Mouse (Mus musculus) lung, adult 10 weeks (tissue): ENCODE data around the gene Herc1. TPM values are rescaled to one million over a fixed set of nuclear protein-coding genes. Genes with fewer than 3 reads are reported as not detected.

Source experiments
- polyA plus RNA-seq: library from polyadenylated mRNA; stranded (reverse); fragments of 350-450 nt; fragmentation: Illumina TruSeq; extraction: RNeasy Lipid Tissue Mini Kit (QIAGEN cat#74804); gene quantifications from one replicate; pipeline ENCODE4 v1.2.3, GENCODE M21; 2014; ENCODE audit warnings: low read depth, low replicate concordance; ENCODE audit not compliant: insufficient read depth

Gene Herc1
- polyA plus RNA-seq, result 5.4 TPM

GRCm38 (mm10) chr9:66349860-66350787, at the start of gene Herc1:
TSS of gene Herc1 (plus strand) at chr9:66350450.

GRCm38 (mm10) chr9:66514256-66514770, 164.1 kb downstream of the Herc1 start, which contains the start of gene Fbxl22:
TSS of gene Fbxl22 (minus strand) at chr9:66514593.

Other genes with a start within 250 kb of the Herc1 start
- 72.0 TPM for gene Snx1, start 223.9 kb upstream of the Herc1 start, polyA plus RNA-seq
- 65.6 TPM for gene Ciao2a, start 223.8 kb upstream of the Herc1 start, polyA plus RNA-seq
- 30.8 TPM for gene Dapk2, start 192.2 kb upstream of the Herc1 start, polyA plus RNA-seq
- 1.1 TPM for gene Fbxl22, start 164.1 kb downstream of the Herc1 start, polyA plus RNA-seq
- 13.6 TPM for gene Usp3, start 242.7 kb downstream of the Herc1 start, polyA plus RNA-seq